Mouse (Mus musculus): ENCODE results near the gene Flt3. TPM values are rescaled to one million over a fixed set of nuclear protein-coding genes. Genes with fewer than 3 reads are reported as not detected.

Flt3 gene
- total RNA-seq (2014; rRNA removed) (0.77 and 0.86 TPM in 2 replicates), polyA plus RNA-seq (2015; fragmentation: Nextera tagmentation; extraction: Ambion mirVana) (0.35 and 0.68 TPM in 2 replicates)

- no peak for DNase-seq
- no peak within 1 kb of the TSS for H3K27ac ChIP-seq (ENCODE audit: low read depth, low read length)
These were observed at the start of gene Flt3 for GRCm38 (mm10) chr5:147399843-147400504. Gene Flt3 (minus strand): TSS chr5:147400489.

GRCm38 (mm10) chr5:147448933-147449332 is 48.6 kb upstream of the Flt3 start:
- no peak for TF ChIP-seq CTCF (IDR thresholded peaks at IDR 0.05; ENCODE audit: low read depth)
- H3K27me3 ChIP-seq (ENCODE audit: insufficient read depth, low read length): no peaks in the 10 kb centered on the region
- H3K4me1 ChIP-seq (ENCODE audit: insufficient read depth): peaks cover 5% of the 10 kb centered on the region; the same call in 1 of the 2 replicates
- no peak overlapping the region for H3K4me2 ChIP-seq (ENCODE audit: low read depth)
- no peaks in the 10 kb centered on the region for H3K9me3 ChIP-seq (ENCODE audit: low read length)
- DNase-seq (peak; percentile 26), ATAC-seq (peak; percentile 79)
- H3K4me3 ChIP-seq (ENCODE audit: low read depth, low read length): no peak overlapping the region
- H3K36me3 ChIP-seq (ENCODE audit: insufficient read depth): no peaks in the 10 kb centered on the region
- H3K27ac ChIP-seq (ENCODE audit: low read depth, low read length): peak overlapping the region; percentile 23; the same call in 1 of the 2 replicates
- 41% methylated on average over 4 of the region's 4 CpGs for WGBS
- H3K9ac ChIP-seq: no peak overlapping the region

More at GRCm38 (mm10) chr5:147399843-147400504, at the start of gene Flt3:
- no peak for TF ChIP-seq CTCF (IDR thresholded peaks at IDR 0.05; ENCODE audit: low read depth)
- H3K4me1 ChIP-seq (ENCODE audit: insufficient read depth): no peaks in the 10 kb centered on the region
- under 1% methylated on average over 56 of the region's 56 CpGs for WGBS
- no peaks in the 10 kb centered on the region for H3K9me3 ChIP-seq (ENCODE audit: low read length)
- H3K9ac ChIP-seq: peak within 1 kb of the TSS; percentile 44
- H3K4me3 ChIP-seq (ENCODE audit: low read depth, low read length): peak within 1 kb of the TSS; percentile 48
- H3K4me2 ChIP-seq (ENCODE audit: low read depth): peak within 1 kb of the TSS; percentile 96
- H3K36me3 ChIP-seq (ENCODE audit: insufficient read depth): no peaks in the 10 kb centered on the region
- peak; percentile 65 for ATAC-seq
- H3K27me3 ChIP-seq (ENCODE audit: insufficient read depth, low read length): peaks cover 41% of the 10 kb centered on the region

- Histone ChIP-seq H3K4me3 (ENCODE audit: low read depth, low read length) (no peak overlapping the region), H3K27me3 (ENCODE audit: insufficient read depth, low read length) (no peaks in the 10 kb centered on the region), H3K4me1 (ENCODE audit: insufficient read depth) (peaks cover 5% of the 10 kb centered on the region; the same call in 1 of the 2 replicates), H3K9me3 (ENCODE audit: low read length) (no peaks in the 10 kb centered on the region), H3K4me2 (ENCODE audit: low read depth) (no peak overlapping the region), H3K9ac (no peak overlapping the region), H3K36me3 (ENCODE audit: insufficient read depth) (no peaks in the 10 kb centered on the region), H3K27ac (ENCODE audit: low read depth, low read length) (0 out of 2 replicates have a peak overlapping the region, but pooled peaks have one; percentile 23)
- ATAC-seq (peak; percentile 68), DNase-seq (no peak)
- TF ChIP-seq CTCF (IDR thresholded peaks at IDR 0.05; ENCODE audit: low read depth): no peak
- WGBS: 25% methylated on average over 4 of the region's 4 CpGs
These were observed 48.2 kb upstream of the Flt3 start for GRCm38 (mm10) chr5:147448526-147448925.

DNA sequence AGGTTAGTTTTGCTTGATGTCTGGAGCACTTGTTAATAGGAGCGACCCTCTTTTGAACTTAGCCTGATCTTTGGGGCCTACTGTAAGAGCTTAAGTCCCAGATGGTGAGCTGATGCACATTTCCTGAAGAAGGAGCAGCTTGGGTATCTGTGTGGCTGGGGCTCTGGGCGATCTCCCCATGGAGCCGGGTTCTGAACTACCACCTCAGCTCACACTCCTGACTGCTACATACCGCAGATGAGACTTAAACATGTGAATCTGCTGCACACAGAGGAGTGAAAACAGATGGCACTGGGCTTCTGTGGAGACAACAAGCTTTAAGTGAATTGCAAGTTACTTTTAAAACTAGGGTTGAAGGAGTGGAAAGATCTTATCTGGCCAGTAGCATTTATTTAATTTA is 45.0 kb upstream of the Flt3 start:
- Histone ChIP-seq H3K4me1 (ENCODE audit: insufficient read depth) (peaks cover 5% of the 10 kb centered on the region; the same call in 1 of the 2 replicates), H3K36me3 (ENCODE audit: insufficient read depth) (no peaks in the 10 kb centered on the region), H3K9me3 (ENCODE audit: low read length) (no peaks in the 10 kb centered on the region), H3K27me3 (ENCODE audit: insufficient read depth, low read length) (no peaks in the 10 kb centered on the region), H3K4me2 (ENCODE audit: low read depth) (no peak overlapping the region), H3K9ac (no peak overlapping the region), H3K27ac (ENCODE audit: low read depth, low read length) (no peak overlapping the region), H3K4me3 (ENCODE audit: low read depth, low read length) (no peak overlapping the region)
- 75% methylated on average over 4 of the region's 4 CpGs for WGBS
- DNase-seq: no peak
- peak; percentile 60; the same call in 1 of the 2 replicates for ATAC-seq
- no peak for TF ChIP-seq CTCF (IDR thresholded peaks at IDR 0.05; ENCODE audit: low read depth)

GRCm38 (mm10) chr5:147444757-147445156 is 44.5 kb upstream of the Flt3 start:
- Histone ChIP-seq H3K27me3 (ENCODE audit: insufficient read depth, low read length) (no peaks in the 10 kb centered on the region), H3K4me3 (ENCODE audit: low read depth, low read length) (no peak overlapping the region), H3K36me3 (ENCODE audit: insufficient read depth) (no peaks in the 10 kb centered on the region), H3K27ac (ENCODE audit: low read depth, low read length) (no peak overlapping the region), H3K4me2 (ENCODE audit: low read depth) (no peak overlapping the region), H3K9me3 (ENCODE audit: low read length) (no peaks in the 10 kb centered on the region), H3K4me1 (ENCODE audit: insufficient read depth) (peaks cover 5% of the 10 kb centered on the region; the same call in 1 of the 2 replicates), H3K9ac (no peak overlapping the region)
- DNase-seq (no peak), ATAC-seq (no peak)
- no peak for TF ChIP-seq CTCF (IDR thresholded peaks at IDR 0.05; ENCODE audit: low read depth)
- 82% methylated on average over 2 of the region's 2 CpGs for WGBS

DNA sequence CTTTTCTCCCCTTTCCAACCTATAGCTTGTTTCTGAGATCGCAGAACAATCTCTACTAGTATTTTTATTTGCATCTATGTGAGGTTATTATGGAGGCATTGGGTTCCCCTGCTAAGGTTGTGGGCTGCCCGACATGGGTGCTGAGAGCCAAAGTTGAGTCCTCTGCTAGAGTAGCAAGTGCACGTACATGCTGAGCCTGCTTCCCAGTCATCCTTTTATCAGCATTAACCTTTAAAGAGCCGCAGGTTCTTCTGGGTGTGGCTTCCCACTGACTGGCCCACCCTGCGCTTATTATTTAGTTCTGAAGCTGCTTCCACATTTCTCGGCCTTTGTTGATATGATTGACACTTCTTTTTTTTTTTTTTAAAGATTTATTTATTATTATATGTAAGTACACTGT is 44.0 kb upstream of the Flt3 start:
- Histone ChIP-seq H3K27ac (ENCODE audit: low read depth, low read length) (no peak overlapping the region), H3K4me3 (ENCODE audit: low read depth, low read length) (no peak overlapping the region), H3K4me2 (ENCODE audit: low read depth) (no peak overlapping the region), H3K9ac (no peak overlapping the region), H3K4me1 (ENCODE audit: insufficient read depth) (peaks cover 5% of the 10 kb centered on the region; the same call in 1 of the 2 replicates), H3K36me3 (ENCODE audit: insufficient read depth) (no peaks in the 10 kb centered on the region), H3K27me3 (ENCODE audit: insufficient read depth, low read length) (no peaks in the 10 kb centered on the region), H3K9me3 (ENCODE audit: low read length) (no peaks in the 10 kb centered on the region)
- TF ChIP-seq CTCF (IDR thresholded peaks at IDR 0.05; ENCODE audit: low read depth): no peak
- no peak for DNase-seq
- no peak for ATAC-seq
- 88% methylated on average over 6 of the region's 6 CpGs for WGBS

- no peak for TF ChIP-seq CTCF (IDR thresholded peaks at IDR 0.05; ENCODE audit: low read depth)
- Histone ChIP-seq H3K27me3 (ENCODE audit: insufficient read depth, low read length) (no peaks in the 10 kb centered on the region), H3K9me3 (ENCODE audit: low read length) (no peaks in the 10 kb centered on the region), H3K27ac (ENCODE audit: low read depth, low read length) (no peak overlapping the region), H3K4me3 (ENCODE audit: low read depth, low read length) (no peak overlapping the region), H3K4me1 (ENCODE audit: insufficient read depth) (peaks cover 9% of the 10 kb centered on the region; the same call in 1 of the 2 replicates), H3K9ac (no peak overlapping the region), H3K4me2 (ENCODE audit: low read depth) (no peak overlapping the region), H3K36me3 (ENCODE audit: insufficient read depth) (no peaks in the 10 kb centered on the region)
- ATAC-seq (no peak), DNase-seq (no peak)
- WGBS: 72% methylated on average over 4 of the region's 4 CpGs
These were observed 42.5 kb upstream of the Flt3 start for GRCm38 (mm10) chr5:147442741-147443140.

Data from forebrain, postnatal 0 days (tissue).